Mouse (Mus musculus): ENCODE measurements around the gene Gpd2.
A peak's percentile ranks its signal among the peaks of the same experiment; 100 is the strongest.

The Gpd2 gene

GRCm38 (mm10) chr2:57296069-57296468, 58.6 kb downstream of the Gpd2 start:
- DNase-seq (ENCODE audit: extremely low spot score, low read depth, low spot score) = no peak

GRCm38 (mm10) chr2:57297226-57297625, 59.8 kb downstream of the Gpd2 start:
- DNase-seq (ENCODE audit: extremely low spot score, low read depth, low spot score) = no peak

- DNase-seq (ENCODE audit: extremely low spot score, low read depth, low spot score) = no peak
Measured at GRCm38 (mm10) chr2:57301539-57301938, 64.1 kb downstream of the Gpd2 start.

GRCm38 (mm10) chr2:57304212-57304611, 66.8 kb downstream of the Gpd2 start:
- DNase-seq (ENCODE audit: extremely low spot score, low read depth, low spot score) = no peak

GRCm38 (mm10) chr2:57312268-57312797, 74.9 kb downstream of the Gpd2 start:
- no peak for DNase-seq (ENCODE audit: extremely low spot score, low read depth, low spot score)

- no peak for DNase-seq (ENCODE audit: extremely low spot score, low read depth, low spot score)
Measured at GRCm38 (mm10) chr2:57316055-57316454, 78.6 kb downstream of the Gpd2 start.

GRCm38 (mm10) chr2:57318336-57318735, 80.9 kb downstream of the Gpd2 start:
- DNase-seq (ENCODE audit: extremely low spot score, low read depth, low spot score) = no peak

- DNase-seq (ENCODE audit: extremely low spot score, low read depth, low spot score) = peak; percentile 73
Measured at GRCm38 (mm10) chr2:57326091-57326490, 88.7 kb downstream of the Gpd2 start.

- DNase-seq (ENCODE audit: extremely low spot score, low read depth, low spot score) = no peak
Measured at GRCm38 (mm10) chr2:57329327-57329726, 91.9 kb downstream of the Gpd2 start.

GRCm38 (mm10) chr2:57330812-57331211, 93.4 kb downstream of the Gpd2 start:
- no peak for DNase-seq (ENCODE audit: extremely low spot score, low read depth, low spot score)

GRCm38 (mm10) chr2:57331266-57331665, 93.8 kb downstream of the Gpd2 start:
- no peak for DNase-seq (ENCODE audit: extremely low spot score, low read depth, low spot score)

GRCm38 (mm10) chr2:57333481-57333880, 96.0 kb downstream of the Gpd2 start:
- no peak for DNase-seq (ENCODE audit: extremely low spot score, low read depth, low spot score)

- DNase-seq (ENCODE audit: extremely low spot score, low read depth, low spot score) = no peak
Measured at GRCm38 (mm10) chr2:57335397-57335796, 98.0 kb downstream of the Gpd2 start.

GRCm38 (mm10) chr2:57338779-57339178, 101.3 kb downstream of the Gpd2 start:
- no peak for DNase-seq (ENCODE audit: extremely low spot score, low read depth, low spot score)

GRCm38 (mm10) chr2:57342910-57343309, 105.5 kb downstream of the Gpd2 start:
- peak; percentile 75 for DNase-seq (ENCODE audit: extremely low spot score, low read depth, low spot score)

- no peak for DNase-seq (ENCODE audit: extremely low spot score, low read depth, low spot score)
Measured at GRCm38 (mm10) chr2:57350615-57351014, 113.2 kb downstream of the Gpd2 start.

- no peak for DNase-seq (ENCODE audit: extremely low spot score, low read depth, low spot score)
Measured at GRCm38 (mm10) chr2:57353722-57354432, 116.4 kb downstream of the Gpd2 start.

GRCm38 (mm10) chr2:57354848-57355247, 117.4 kb downstream of the Gpd2 start:
- DNase-seq (ENCODE audit: extremely low spot score, low read depth, low spot score) = no peak

GRCm38 (mm10) chr2:57356222-57356822, 118.9 kb downstream of the Gpd2 start:
- no peak for DNase-seq (ENCODE audit: extremely low spot score, low read depth, low spot score)

- DNase-seq (ENCODE audit: extremely low spot score, low read depth, low spot score) = no peak
Measured at GRCm38 (mm10) chr2:57362503-57362902, 125.1 kb downstream of the Gpd2 start.

GRCm38 (mm10) chr2:57374647-57375046, 137.2 kb downstream of the Gpd2 start:
- no peak for DNase-seq (ENCODE audit: extremely low spot score, low read depth, low spot score)

- DNase-seq (ENCODE audit: extremely low spot score, low read depth, low spot score) = no peak
Measured at GRCm38 (mm10) chr2:57375138-57375837, 137.9 kb downstream of the Gpd2 start.
